Mouse (Mus musculus) neural tube, postnatal 0 days (tissue): ENCODE results near the gene Fam122c. TPM values are rescaled to one million over a fixed set of nuclear protein-coding genes. Genes with fewer than 3 reads are reported as not detected.

Experiments
- polyA plus RNA-seq: library from polyadenylated mRNA; unstranded; fragments of >200 nt; fragmentation: Nextera tagmentation; extraction: Ambion mirVana; gene quantifications from 2 replicates; pipeline ENCODE4 v1.2.1, GENCODE M21; 2015

Gene Fam122c
- polyA plus RNA-seq: not detected in 2 replicates

DNA sequence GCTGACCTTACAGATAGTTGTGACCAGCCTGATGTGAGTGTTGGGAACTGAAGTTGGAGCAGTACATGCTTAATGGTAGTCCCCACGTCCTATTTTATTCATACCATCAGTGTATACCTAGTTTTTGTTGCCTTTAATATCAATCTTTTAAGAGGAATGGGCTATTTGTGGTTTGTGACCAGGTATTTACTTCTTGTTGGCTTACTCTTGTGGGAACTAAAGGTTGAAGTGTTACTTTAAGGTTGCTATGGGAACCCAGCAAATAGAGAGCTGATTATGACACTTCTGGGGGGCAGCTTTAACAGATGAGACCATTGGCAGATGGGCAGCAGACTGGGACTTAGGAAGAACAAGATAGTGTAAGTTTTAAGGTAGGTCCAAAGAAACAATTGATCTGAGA is at the start of gene Fam122c:
Gene Fam122c, plus strand, starts transcription at position 301 of the 400 bp plus-strand sequence.

DNA sequence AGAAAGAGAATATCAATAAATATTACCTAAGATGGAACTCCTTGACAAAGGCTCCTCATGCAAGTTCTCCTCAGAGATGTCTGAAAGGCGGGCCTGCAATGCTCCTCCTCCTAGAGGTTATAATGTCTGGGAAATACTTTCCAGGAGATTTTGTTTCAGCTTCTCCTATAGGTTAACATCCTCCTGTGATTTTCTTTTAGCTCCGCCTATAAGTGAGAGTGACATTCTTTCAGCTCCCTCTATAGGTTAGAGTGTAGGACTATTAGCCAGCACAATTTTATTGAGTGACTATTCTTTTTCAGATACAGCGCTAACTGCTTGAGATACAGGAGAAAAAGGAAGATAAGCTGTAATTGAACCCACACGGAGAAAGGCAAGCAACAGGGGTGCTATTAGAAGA is 33.2 kb upstream of the Fam122c start, which contains the start of gene Plac1:
Gene Plac1, minus strand, starts transcription at position 101 of the 400 bp plus-strand sequence.

DNA sequence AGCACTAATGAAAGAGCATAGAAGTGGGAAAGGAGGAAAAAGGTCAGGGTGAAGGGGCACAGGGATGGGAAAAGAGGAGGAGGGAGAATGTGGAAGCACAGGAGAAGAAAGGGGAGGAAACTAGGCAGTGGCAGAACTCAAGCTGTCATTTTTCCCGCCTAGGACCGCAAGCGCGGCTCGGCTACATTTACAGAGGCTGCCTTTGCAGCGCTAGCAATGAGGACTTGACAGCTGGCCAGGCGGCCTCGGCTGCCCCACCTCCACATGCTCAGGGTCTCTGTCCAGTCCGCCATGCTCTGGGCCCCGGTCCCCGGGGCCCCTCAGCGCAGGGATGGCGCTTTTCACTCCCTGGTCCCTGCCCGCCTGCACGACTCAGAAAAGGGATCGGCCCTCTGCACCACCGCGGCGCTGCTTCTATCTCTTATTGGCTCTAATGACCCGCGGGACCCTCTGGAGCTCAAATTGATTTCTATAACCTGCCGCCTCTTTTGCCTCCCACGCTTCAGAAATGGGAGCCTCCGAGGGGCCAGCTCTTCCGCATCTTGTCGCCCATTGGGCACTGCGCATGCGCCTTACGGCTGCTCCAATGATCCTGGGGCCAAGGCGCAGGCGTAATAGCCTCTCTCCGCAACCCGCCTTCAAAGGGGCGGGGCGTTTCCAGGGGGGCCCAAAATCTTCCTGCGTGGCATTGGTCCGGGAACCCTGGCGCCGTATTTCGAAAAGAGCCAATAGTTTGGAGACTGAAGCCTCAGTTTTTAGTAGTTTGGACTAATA is 3.7 kb upstream of the Fam122c start, which contains the start of gene Fam122b:
Gene Fam122b, minus strand, starts transcription at position 517 of the 774 bp plus-strand sequence.

DNA sequence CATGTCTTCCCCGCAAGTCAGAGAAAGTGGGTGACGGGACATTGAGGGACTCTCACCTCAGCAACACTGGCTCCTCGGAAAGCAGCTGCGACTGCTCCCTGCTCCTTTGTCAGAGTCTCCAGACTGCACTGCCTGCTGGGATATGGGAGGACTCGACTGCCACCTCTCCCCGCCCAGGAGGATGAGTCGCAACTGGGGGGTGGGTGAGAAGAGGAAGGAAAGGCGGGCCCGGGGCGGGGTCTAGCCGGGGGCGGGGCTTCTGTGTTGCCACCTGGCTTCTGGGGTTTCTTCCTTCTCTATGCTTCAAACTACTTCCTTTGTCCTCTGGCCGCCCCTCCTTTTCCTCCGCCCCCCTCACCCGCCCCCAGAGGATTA is 97.1 kb downstream of the Fam122c start, which contains the start of gene Mospd1:
Gene Mospd1, minus strand, starts transcription at position 137 of the 375 bp plus-strand sequence.

Other genes with a start within 250 kb of the Fam122c start
- 0.14 and 0.25 TPM in 2 replicates for gene Plac1, start 33.3 kb upstream of the Fam122c start, polyA plus RNA-seq
- 3.0 and 3.2 TPM in 2 replicates for gene Fam122b, start 3.6 kb upstream of the Fam122c start, polyA plus RNA-seq
- 25.6 and 29.5 TPM in 2 replicates for gene Mospd1, start 97.1 kb downstream of the Fam122c start, polyA plus RNA-seq
- not detected in 2 replicates for gene Etd, start 161.5 kb downstream of the Fam122c start, polyA plus RNA-seq